Comparison of ENCODE assay signal across 8 mouse cellular contexts in genomic region chr3:75557292-75557691, GRCm38 (mm10). TPM values are rescaled to one million over a fixed set of nuclear protein-coding genes. Genes with fewer than 3 reads are reported as not detected.
A peak's percentile ranks its signal among the peaks of the same experiment; 100 is the strongest.
DNase-seq lines count a peak whose midpoint lies in the region; ATAC-seq and TF ChIP-seq lines count a peak whose summit lies in the region.

Gene Serpini1 (plus strand): TSS chr3:75557547.

- peaks cover 4% of the 10 kb centered on the region for H3K4me1 ChIP-seq in hindbrain, embryonic 12.5 days
- no peaks in the 10 kb centered on the region; the same call in 1 of the 2 replicates for H3K4me1 ChIP-seq in lung, postnatal 0 days (ENCODE audit: insufficient read depth, low read depth, low read length)

- H3K27ac ChIP-seq in hindbrain, embryonic 12.5 days: peak within 1 kb of the TSS; percentile 88
- peak within 1 kb of the TSS; percentile 92 for H3K27ac ChIP-seq in lung, postnatal 0 days (ENCODE audit: low read length)

- no peaks in the 10 kb centered on the region for H3K9me3 ChIP-seq in hindbrain, embryonic 12.5 days (replicated peaks)
- H3K9me3 ChIP-seq in lung, postnatal 0 days (ENCODE audit: low read length): no peaks in the 10 kb centered on the region

- no peaks in the 10 kb centered on the region for H3K36me3 ChIP-seq in hindbrain, embryonic 12.5 days
- H3K36me3 ChIP-seq in lung, postnatal 0 days (ENCODE audit: insufficient read depth, low read length): no peaks in the 10 kb centered on the region

- in situ Hi-C loops in Patski (cut with MboI; ENCODE audit: low pct_unique_long_range_greater_than_20kb): no loop called here

- POLR2A ChIA-PET in Patski (lab: Charles Lee): no interaction called here

- peak within 1 kb of the TSS; percentile 83 for H3K4me3 ChIP-seq in hindbrain, embryonic 12.5 days
- peak within 1 kb of the TSS; percentile 70 for H3K4me3 ChIP-seq in lung, postnatal 0 days (ENCODE audit: low read depth, low read length)

- peak; percentile 77 for DNase-seq in Patski (ENCODE audit: low read depth, low spot score)
- peak; percentile 97 for DNase-seq in cerebellum, adult 9-10 months
- DNase-seq in frontal cortex, adult 2 months (ENCODE audit: extremely low spot score in 1 of 2, low spot score in 1 of 2): peak; percentile 89 to 95
- DNase-seq in layer of hippocampus, postnatal 10 days (ENCODE audit: low spot score in 2 of 2): peak; percentile 83 to 90
- DNase-seq in lung, postnatal 0 days (ENCODE audit: low spot score): peak; percentile 97
- DNase-seq in retina, postnatal 1 day: peak; percentile 96
- DNase-seq in urinary bladder, postnatal 25 days (ENCODE audit: low spot score): peak; percentile 70

- peak; percentile 95 for ATAC-seq in Patski
- ATAC-seq in hindbrain, embryonic 12.5 days (ENCODE audit: low FRiP score): peak; percentile 96
- ATAC-seq in lung, postnatal 0 days: peak; percentile 91

- peaks cover 33% of the 10 kb centered on the region for H3K27me3 ChIP-seq in Patski
- no peaks in the 10 kb centered on the region for H3K27me3 ChIP-seq in hindbrain, embryonic 12.5 days
- no peaks in the 10 kb centered on the region for H3K27me3 ChIP-seq in lung, postnatal 0 days (replicated peaks; ENCODE audit: insufficient read depth, low read length)

- peak within 1 kb of the TSS; percentile 81 for H3K4me2 ChIP-seq in hindbrain, embryonic 12.5 days (replicated peaks)
- peak within 1 kb of the TSS; percentile 67 for H3K4me2 ChIP-seq in lung, postnatal 0 days (replicated peaks; ENCODE audit: low read depth, low read length)

- TF ChIP-seq CTCF in Patski (IDR thresholded peaks at IDR 0.05): no peak
- no peak for TF ChIP-seq CTCF in lung, postnatal 0 days (IDR thresholded peaks at IDR 0.05)

- TF ChIP-seq EP300 in lung, postnatal 0 days (IDR thresholded peaks at IDR 0.05): no peak

- peak within 1 kb of the TSS; percentile 93 for H3K9ac ChIP-seq in hindbrain, embryonic 12.5 days
- peak within 1 kb of the TSS; percentile 75 for H3K9ac ChIP-seq in lung, postnatal 0 days (replicated peaks; ENCODE audit: low read depth)

- under 1% methylated on average over 19 of the region's 19 CpGs for WGBS in hindbrain, embryonic 12.5 days
- WGBS in lung, postnatal 0 days: under 1% methylated on average over 19 of the region's 19 CpGs

- CTCF ChIA-PET in Patski (lab: Charles Lee): interaction anchor here (0.6 to 0.7 kb wide), 2 partner anchors 8 to 11 kb away, joined by 3 read pairs; no protein-coding TSS in a partner anchor

RNA-seq across cellular contexts. Expression of gene Serpini1, which starts in this region (rescaled TPM):
- polyA plus RNA-seq in Patski (2021): 4.4 TPM
- polyA plus RNA-seq in frontal cortex, adult 2 months (2012; rRNA removed): 136 and 168 TPM in 2 replicates
- polyA plus RNA-seq in hindbrain, embryonic 12.5 days (2016; fragmentation: Nextera tagmentation; extraction: Ambion mirVana): 54.5 and 61.0 TPM in 2 replicates
- 100 to 1,000 TPM; 160 to 167 TPM for total RNA-seq in layer of hippocampus, postnatal 10 days (2021)
- 0.47 and 0.86 TPM in 2 replicates for polyA plus RNA-seq in lung, postnatal 0 days (2015; fragmentation: Nextera tagmentation; extraction: Ambion mirVana)

Comparison
In these comparisons a context has a peak if more than half of its experiments do, and no peak if none do; other contexts are left out.
1. Peak in every context shown above with its lines: DNase-seq, ATAC-seq, H3K4me3 ChIP-seq and H3K27ac ChIP-seq.
2. RNA of gene Serpini1 (polyA plus RNA-seq): 136 to 168 TPM in frontal cortex, adult 2 months and 54.5 to 61.0 TPM in hindbrain, embryonic 12.5 days; 4.4 TPM in Patski (single experiment) and 0.47 to 0.86 TPM in lung, postnatal 0 days; every median in the first group is over 10 times any median in the second.
3. Peak in DNase-seq, ATAC-seq, H3K4me3 ChIP-seq, H3K27ac ChIP-seq, H3K9ac ChIP-seq and H3K4me2 ChIP-seq in lung, postnatal 0 days; RNA of the gene not detected or under 1 TPM.